Mouse (Mus musculus) E14TG2a.4 (cell line): Measurements from ENCODE around the gene Tango6.

ENCODE experiments used
- CTCF ChIP-seq: conservative IDR thresholded peaks from 2 replicates; pipeline ENCODE4 v1.5.1; 2014; ENCODE audit warnings: low read length
- NANOG ChIP-seq: IDR thresholded peaks from 2 replicates; pipeline ENCODE4 v1.6.1; 2014; ENCODE audit warnings: borderline replicate concordance, low read length, mixed read lengths

DNA sequence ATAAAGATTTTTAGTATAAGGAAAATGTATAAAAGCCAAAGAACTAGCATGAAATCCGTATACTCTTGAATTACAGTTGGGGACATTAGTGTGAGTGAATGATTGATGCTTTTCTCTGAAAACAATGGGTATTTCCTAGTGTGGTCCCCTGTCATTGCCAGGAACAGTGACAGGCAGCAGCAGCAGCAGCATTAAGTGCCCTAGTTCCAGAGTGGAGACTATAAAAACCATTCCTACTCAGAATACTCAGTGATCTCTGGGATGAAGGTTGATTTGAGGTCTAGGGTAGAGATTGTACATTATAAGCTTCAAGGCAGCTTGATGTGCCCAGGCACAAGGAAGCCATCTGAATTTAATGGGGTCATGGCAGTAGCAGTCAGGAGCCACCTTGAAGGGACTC, 45.0 kb downstream of the Tango6 start:
- TF ChIP-seq CTCF, result no peak
- no peak for TF ChIP-seq NANOG
